Mouse (Mus musculus): ENCODE data around the gene Cbx4. TPM values are rescaled to one million over a fixed set of nuclear protein-coding genes. Genes with fewer than 3 reads are reported as not detected.

Cbx4 gene
- total and polyA plus RNA-seq, 2 experiments from 2014 or later, result 8.2 to 23.1 TPM

DNA sequence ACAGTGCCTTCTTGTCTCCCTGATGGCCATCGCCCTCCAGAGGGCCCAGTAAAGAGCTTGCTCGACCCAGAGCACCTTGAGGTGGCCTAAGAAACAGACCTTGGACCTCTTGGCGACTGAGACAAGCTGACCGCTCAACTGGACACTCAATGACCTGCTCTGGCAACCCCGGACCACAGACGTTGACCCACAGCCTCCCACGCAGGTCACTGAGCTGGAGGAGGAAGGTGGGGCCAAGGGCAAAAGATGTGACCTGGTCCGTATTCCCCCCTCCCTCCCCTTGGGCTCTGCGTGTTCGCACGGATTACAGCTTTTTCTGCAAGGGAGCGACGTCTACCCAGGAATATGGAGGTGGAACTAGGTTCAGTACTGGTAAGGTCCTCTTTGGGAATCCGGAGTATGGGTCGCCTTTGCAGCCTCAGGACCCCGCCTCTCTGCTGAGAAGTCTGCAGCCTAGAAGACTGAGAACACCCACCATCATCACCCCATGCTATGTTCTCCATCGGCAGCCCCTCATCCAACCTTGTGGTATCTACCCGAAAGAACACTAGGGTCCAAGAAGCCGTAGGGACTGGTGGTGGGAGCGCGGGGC lies 50.8 kb downstream of the Cbx4 start:
- H3K4me3 ChIP-seq (ENCODE audit: low read depth, low read length), result no peak overlapping the region
- H3K27me3 ChIP-seq (ENCODE audit: control insufficient read depth, insufficient read depth, low read length), result peaks cover 48% of the 10 kb centered on the region

GRCm38 (mm10) chr11:119034635-119035034 lies 51.4 kb downstream of the Cbx4 start:
- Histone ChIP-seq H3K4me2 (ENCODE audit: low read depth, low read length) (peak overlapping the region; percentile 55), H3K9me3 (replicated peaks; ENCODE audit: control insufficient read depth, low read length) (no peaks in the 10 kb centered on the region), H3K27ac (ENCODE audit: low read depth) (no peak overlapping the region), H3K4me3 (ENCODE audit: low read depth, low read length) (peak overlapping the region; percentile 32), H3K36me3 (replicated peaks; ENCODE audit: control insufficient read depth, insufficient read depth, low read length) (peaks cover 12% of the 10 kb centered on the region), H3K9ac (replicated peaks; ENCODE audit: low read depth, low read length) (no peak overlapping the region), H3K4me1 (ENCODE audit: control insufficient read depth, insufficient read depth) (peaks cover 10% of the 10 kb centered on the region), H3K27me3 (ENCODE audit: control insufficient read depth, insufficient read depth, low read length) (peaks cover 48% of the 10 kb centered on the region)
- 5% methylated on average over 19 of the region's 19 CpGs for WGBS
- DNase-seq (ENCODE audit: low spot score) (no peak), ATAC-seq (ENCODE audit: insufficient read depth, low read depth) (no peak; the same call in 1 of the 2 replicates)
- TF ChIP-seq CTCF (IDR thresholded peaks at IDR 0.05; ENCODE audit: low read depth), result no peak
- TF ChIP-seq EP300 (IDR thresholded peaks at IDR 0.05; ENCODE audit: low read depth), result no peak

More for the DNA sequence above, 50.8 kb downstream of the Cbx4 start:
- 4% methylated on average over 21 of the region's 21 CpGs for WGBS
- no peak for DNase-seq (ENCODE audit: low spot score)
- Histone ChIP-seq H3K36me3 (replicated peaks; ENCODE audit: control insufficient read depth, insufficient read depth, low read length) (peaks cover 8% of the 10 kb centered on the region), H3K4me2 (ENCODE audit: low read depth, low read length) (no peak overlapping the region), H3K9me3 (replicated peaks; ENCODE audit: control insufficient read depth, low read length) (no peaks in the 10 kb centered on the region), H3K9ac (replicated peaks; ENCODE audit: low read depth, low read length) (no peak overlapping the region), H3K4me1 (ENCODE audit: control insufficient read depth, insufficient read depth) (peaks cover 16% of the 10 kb centered on the region), H3K27ac (ENCODE audit: low read depth) (no peak overlapping the region)
- no peak for ATAC-seq (ENCODE audit: insufficient read depth, low read depth)
- TF ChIP-seq EP300 (IDR thresholded peaks at IDR 0.05; ENCODE audit: low read depth) (no peak), CTCF (IDR thresholded peaks at IDR 0.05; ENCODE audit: low read depth) (no peak)

DNA sequence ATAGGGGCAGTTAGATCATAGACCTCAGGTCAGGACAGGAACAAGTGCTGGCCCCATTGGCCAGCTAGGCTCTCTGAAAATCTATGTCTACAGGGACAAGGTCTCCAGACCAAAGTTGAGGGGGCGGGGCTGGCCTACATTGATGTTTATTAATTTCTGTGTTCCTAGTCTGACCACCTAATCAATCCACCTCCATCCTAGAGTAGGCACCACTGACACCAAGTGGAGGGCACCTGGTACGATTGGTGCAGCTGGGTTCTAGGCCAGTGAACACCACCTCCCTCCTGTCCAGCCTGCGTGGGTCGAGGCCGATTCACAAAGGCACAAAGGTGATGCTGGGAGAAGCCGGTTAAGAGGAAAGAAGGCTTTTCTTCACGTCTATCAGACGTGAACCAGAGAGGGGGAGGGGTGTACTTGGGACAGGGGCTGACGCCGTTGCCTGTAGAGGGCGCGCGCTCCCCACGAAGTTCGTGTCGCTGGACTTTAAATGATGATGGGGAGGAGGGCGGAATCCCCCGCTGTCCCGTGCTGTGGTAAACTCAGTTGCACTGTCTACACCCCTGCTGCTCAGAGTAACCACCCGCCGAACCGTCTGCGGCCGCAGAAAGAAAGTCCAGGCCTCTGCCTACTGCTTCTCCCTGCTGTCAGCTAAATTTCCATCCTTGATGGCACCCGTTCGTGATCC lies 52.0 kb downstream of the Cbx4 start:
- H3K36me3 ChIP-seq (replicated peaks; ENCODE audit: control insufficient read depth, insufficient read depth, low read length), result peaks cover 14% of the 10 kb centered on the region
- WGBS, result 2% methylated on average over 26 of the region's 26 CpGs
- H3K9ac ChIP-seq (replicated peaks; ENCODE audit: low read depth, low read length), result no peak overlapping the region
- H3K9me3 ChIP-seq (replicated peaks; ENCODE audit: control insufficient read depth, low read length), result no peaks in the 10 kb centered on the region
- ATAC-seq (ENCODE audit: insufficient read depth, low read depth) (peak; percentile 71; the same call in 1 of the 2 replicates), DNase-seq (ENCODE audit: low spot score) (peak; percentile 73)
- peak overlapping the region; percentile 32 for H3K4me3 ChIP-seq (ENCODE audit: low read depth, low read length)
- peak; percentile 83 for TF ChIP-seq CTCF (IDR thresholded peaks at IDR 0.05; ENCODE audit: low read depth)
- TF ChIP-seq EP300 (IDR thresholded peaks at IDR 0.05; ENCODE audit: low read depth), result no peak
- no peak overlapping the region for H3K27ac ChIP-seq (ENCODE audit: low read depth)
- H3K4me2 ChIP-seq (ENCODE audit: low read depth, low read length), result peak overlapping the region; percentile 55
- peaks cover 10% of the 10 kb centered on the region for H3K4me1 ChIP-seq (ENCODE audit: control insufficient read depth, insufficient read depth)
- H3K27me3 ChIP-seq (ENCODE audit: control insufficient read depth, insufficient read depth, low read length), result peaks cover 48% of the 10 kb centered on the region

Other genes with a start within 250 kb of the Cbx4 start
- gene Rbfox3, start 174.6 kb downstream of the Cbx4 start, total RNA-seq (2014; rRNA removed; ENCODE audit: low replicate concordance), result 1.2 TPM in 1 of 2 replicates, not detected in the other
- 0.08 TPM in 2 replicates for gene Rbfox3, start 174.6 kb downstream of the Cbx4 start, polyA plus RNA-seq (2015; fragmentation: Nextera tagmentation; extraction: Ambion mirVana)
- not detected in 2 replicates for gene Enpp7, start 98.0 kb downstream of the Cbx4 start, total RNA-seq (2014; rRNA removed; ENCODE audit: low replicate concordance)
- not detected in 2 replicates for gene Enpp7, start 98.0 kb downstream of the Cbx4 start, polyA plus RNA-seq (2015; fragmentation: Nextera tagmentation; extraction: Ambion mirVana)
- 1.8 and 13.0 TPM in 2 replicates for gene Cbx2, start 63.3 kb downstream of the Cbx4 start, total RNA-seq (2014; rRNA removed; ENCODE audit: low replicate concordance)
- gene Cbx2, start 63.3 kb downstream of the Cbx4 start, polyA plus RNA-seq (2015; fragmentation: Nextera tagmentation; extraction: Ambion mirVana), result 5.7 and 5.8 TPM in 2 replicates
- 1.6 and 3.2 TPM in 2 replicates for gene Cbx8, start 45.3 kb downstream of the Cbx4 start, total RNA-seq (2014; rRNA removed; ENCODE audit: low replicate concordance)
- gene Cbx8, start 45.3 kb downstream of the Cbx4 start, polyA plus RNA-seq (2015; fragmentation: Nextera tagmentation; extraction: Ambion mirVana), result 5.1 and 7.0 TPM in 2 replicates
- 46.4 and 50.8 TPM in 2 replicates for gene Tbc1d16, start 142.3 kb upstream of the Cbx4 start, total RNA-seq (2014; rRNA removed; ENCODE audit: low replicate concordance)
- 12.4 and 12.9 TPM in 2 replicates for gene Tbc1d16, start 142.3 kb upstream of the Cbx4 start, polyA plus RNA-seq (2015; fragmentation: Nextera tagmentation; extraction: Ambion mirVana)
- 0.39 TPM in 1 of 2 replicates, not detected in the other for gene Ccdc40, start 142.4 kb upstream of the Cbx4 start, total RNA-seq (2014; rRNA removed; ENCODE audit: low replicate concordance)
- 0.62 and 0.68 TPM in 2 replicates for gene Ccdc40, start 142.4 kb upstream of the Cbx4 start, polyA plus RNA-seq (2015; fragmentation: Nextera tagmentation; extraction: Ambion mirVana)
- 91.1 and 158 TPM in 2 replicates for gene Gaa, start 181.7 kb upstream of the Cbx4 start, total RNA-seq (2014; rRNA removed; ENCODE audit: low replicate concordance)
- gene Gaa, start 181.7 kb upstream of the Cbx4 start, polyA plus RNA-seq (2015; fragmentation: Nextera tagmentation; extraction: Ambion mirVana), result 51.8 and 56.3 TPM in 2 replicates
- 156 and 157 TPM in 2 replicates for gene Eif4a3, start 213.9 kb upstream of the Cbx4 start, total RNA-seq (2014; rRNA removed; ENCODE audit: low replicate concordance)
- gene Eif4a3, start 213.9 kb upstream of the Cbx4 start, polyA plus RNA-seq (2015; fragmentation: Nextera tagmentation; extraction: Ambion mirVana), result 197 and 212 TPM in 2 replicates
- 0.66 and 1.2 TPM in 2 replicates for gene Card14, start 221.5 kb upstream of the Cbx4 start, total RNA-seq (2014; rRNA removed; ENCODE audit: low replicate concordance)
- 0.41 and 0.48 TPM in 2 replicates for gene Card14, start 221.5 kb upstream of the Cbx4 start, polyA plus RNA-seq (2015; fragmentation: Nextera tagmentation; extraction: Ambion mirVana)

Measured in heart, postnatal 0 days (tissue).